Mouse (Mus musculus): Measurements from ENCODE around the gene Sfxn5.

Gene Sfxn5

GRCm38 (mm10) chr6:85334251-85334650 lies 1.0 kb upstream of the Sfxn5 start:
- DNase-seq (ENCODE audit: low spot score) = no peak

- DNase-seq (ENCODE audit: low spot score) = no peak
These were observed 510 bp upstream of the Sfxn5 start for GRCm38 (mm10) chr6:85333732-85334131.

GRCm38 (mm10) chr6:85332351-85332999 lies 747 bp downstream of the Sfxn5 start:
- no peak for DNase-seq (ENCODE audit: low spot score)

- no peak for DNase-seq (ENCODE audit: low spot score)
These were observed 1.5 kb downstream of the Sfxn5 start for GRCm38 (mm10) chr6:85331736-85332135.

GRCm38 (mm10) chr6:85331221-85331735 lies 1.9 kb downstream of the Sfxn5 start:
- DNase-seq (ENCODE audit: low spot score) = no peak

- DNase-seq (ENCODE audit: low spot score) = peak; percentile 40
These were observed 3.5 kb downstream of the Sfxn5 start for GRCm38 (mm10) chr6:85329666-85330185.

- DNase-seq (ENCODE audit: low spot score) = no peak
These were observed 6.7 kb downstream of the Sfxn5 start for GRCm38 (mm10) chr6:85326564-85326963.

GRCm38 (mm10) chr6:85325109-85325508 lies 8.1 kb downstream of the Sfxn5 start:
- no peak for DNase-seq (ENCODE audit: low spot score)

GRCm38 (mm10) chr6:85320445-85320866 lies 12.8 kb downstream of the Sfxn5 start:
- DNase-seq (ENCODE audit: low spot score) = no peak

- DNase-seq (ENCODE audit: low spot score) = no peak
These were observed 17.0 kb downstream of the Sfxn5 start for GRCm38 (mm10) chr6:85316211-85316610.

GRCm38 (mm10) chr6:85314064-85314798 lies 19.0 kb downstream of the Sfxn5 start:
- no peak for DNase-seq (ENCODE audit: low spot score)

- DNase-seq (ENCODE audit: low spot score) = no peak
These were observed 25.3 kb downstream of the Sfxn5 start for GRCm38 (mm10) chr6:85307894-85308293.

- no peak for DNase-seq (ENCODE audit: low spot score)
These were observed 26.8 kb downstream of the Sfxn5 start for GRCm38 (mm10) chr6:85306375-85306774.

GRCm38 (mm10) chr6:85305826-85306225 lies 27.4 kb downstream of the Sfxn5 start:
- DNase-seq (ENCODE audit: low spot score) = no peak

- no peak for DNase-seq (ENCODE audit: low spot score)
These were observed 28.3 kb downstream of the Sfxn5 start for GRCm38 (mm10) chr6:85304966-85305365.

- no peak for DNase-seq (ENCODE audit: low spot score)
These were observed 30.7 kb downstream of the Sfxn5 start for GRCm38 (mm10) chr6:85302326-85303055.

GRCm38 (mm10) chr6:85295384-85296167 lies 37.6 kb downstream of the Sfxn5 start:
- DNase-seq (ENCODE audit: low spot score) = peak; percentile 57

GRCm38 (mm10) chr6:85294004-85294379 lies 39.2 kb downstream of the Sfxn5 start:
- DNase-seq (ENCODE audit: low spot score) = no peak

GRCm38 (mm10) chr6:85293255-85294003 lies 39.8 kb downstream of the Sfxn5 start:
- DNase-seq (ENCODE audit: low spot score) = peak; percentile 72

- peak; percentile 66 for DNase-seq (ENCODE audit: low spot score)
These were observed 42.1 kb downstream of the Sfxn5 start for GRCm38 (mm10) chr6:85290869-85291824.

Measured in yolk sac, embryonic 10.5 days (tissue).